Mouse (Mus musculus) lung, postnatal 0 days (tissue): ENCODE measurements around the gene S100a14. TPM values are rescaled to one million over a fixed set of nuclear protein-coding genes. Genes with fewer than 3 reads are reported as not detected.

ENCODE experiments used
- ATAC-seq: fragments of 200-750 bp; cut with Nextera tagmentation; 2 replicates; pipeline ENCODE4 v1.8.0; 2017; ENCODE audit warnings: moderate library complexity
- DNase-seq: peaks from one replicate; pipeline ENCODE4 v3.0.0-alpha.2; 2016; ENCODE audit warnings: low spot score
- H3K27ac ChIP-seq: fragments of 300-500 bp; sonication (generic); 2 replicates; pipeline ENCODE4 v1.5.1; 2014; ENCODE audit warnings: antibody characterized with exemption, mild to moderate bottlenecking, low read length, mixed read lengths
- H3K27me3 ChIP-seq: fragments of 300-500 bp; sonication (generic); replicated peaks from 2 replicates; pipeline ENCODE4 v1.6.1; 2014; ENCODE audit warnings: low read length, mixed read lengths; ENCODE audit not compliant: insufficient read depth
- H3K36me3 ChIP-seq: fragments of 300-500 bp; sonication (generic); 2 replicates; pipeline ENCODE4 v1.6.1; 2014; ENCODE audit warnings: low read length, mixed read lengths; ENCODE audit not compliant: insufficient read depth
- H3K4me1 ChIP-seq: fragments of 300-500 bp; sonication (generic); 2 replicates; pipeline ENCODE4 v1.6.1; 2014; ENCODE audit warnings: antibody characterized with exemption, low read depth, low read length, mixed read lengths; ENCODE audit not compliant: insufficient read depth
- H3K4me2 ChIP-seq: fragments of 300-500 bp; sonication (generic); replicated peaks from 2 replicates; pipeline ENCODE4 v1.6.1; 2014; ENCODE audit warnings: low read depth, mild to moderate bottlenecking, low read length, moderate library complexity, mixed read lengths
- H3K4me3 ChIP-seq: fragments of 300-500 bp; sonication (generic); 2 replicates; pipeline ENCODE4 v1.5.1; 2014; ENCODE audit warnings: low read depth, low read length
- H3K9ac ChIP-seq: fragments of 300-500 bp; sonication (generic); replicated peaks from 2 replicates; pipeline ENCODE4 v1.6.1; 2014; ENCODE audit warnings: low read depth, mild to moderate bottlenecking
- H3K9me3 ChIP-seq: fragments of 300-500 bp; sonication (generic); 2 replicates; pipeline ENCODE4 v1.6.1; 2016; ENCODE audit warnings: low read length, mixed read lengths
- CTCF ChIP-seq: IDR thresholded peaks from 2 replicates; pipeline ENCODE4 v1.5.1; 2016; ENCODE audit warnings: antibody characterized with exemption, mild to moderate bottlenecking
- EP300 ChIP-seq: IDR thresholded peaks from 2 replicates; pipeline ENCODE4 v1.6.1; 2016; ENCODE audit warnings: antibody characterized with exemption, mild to moderate bottlenecking, control low read depth
- WGBS: fragments of 180-500 bp; shearing (Covaris S2); extraction: QIAGEN DNeasy Blood & Tissue Kit; methylation state at CpG from one replicate; pipeline ENCODE4 v1.1.7; 2014; 5-methylcytosine and 5-hydroxymethylcytosine counted together
- polyA plus RNA-seq: library from polyadenylated mRNA; unstranded; fragments of >200 nt; fragmentation: Nextera tagmentation; extraction: Ambion mirVana; gene quantifications from 2 replicates; pipeline ENCODE4 v1.2.1, GENCODE M21; 2015

The S100a14 gene
- polyA plus RNA-seq, 1 experiment from 2014 or later = 77.5 TPM

DNA sequence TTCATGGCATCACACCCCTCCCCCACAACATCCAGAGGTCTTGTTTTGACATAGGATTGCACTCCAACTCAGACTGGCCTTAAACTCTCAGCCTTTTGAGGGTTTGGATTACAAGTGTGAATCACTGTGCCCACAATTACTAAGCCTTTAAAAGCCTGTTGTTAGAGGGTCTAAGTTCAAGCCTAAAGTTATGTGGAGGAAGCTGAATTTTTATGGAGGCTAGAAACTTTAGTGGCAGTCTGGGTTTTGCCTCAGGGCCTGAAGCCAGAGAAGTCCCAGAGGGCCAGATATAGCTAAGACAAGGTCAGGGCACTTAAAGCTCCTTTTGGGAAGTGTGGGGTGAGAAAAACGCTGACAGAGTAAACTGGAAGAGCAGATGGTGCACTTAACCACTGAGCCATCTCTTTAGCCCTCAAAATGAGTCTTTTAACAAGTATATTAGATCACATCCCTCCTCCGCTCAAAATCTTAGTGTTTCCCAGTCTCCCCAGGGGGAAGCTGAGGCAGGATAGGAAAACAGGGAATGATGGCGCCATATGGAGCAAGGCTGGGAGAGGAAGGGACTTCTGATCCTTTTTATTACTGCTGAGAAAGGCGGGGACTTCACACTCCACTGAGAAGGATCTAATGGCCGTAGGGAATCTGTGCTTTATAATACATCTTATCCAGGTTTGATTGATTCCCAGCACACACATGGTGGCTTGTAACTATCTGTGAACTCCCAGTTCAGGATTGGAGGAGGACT is 23.2 kb downstream of the S100a14 start:
- H3K9me3 ChIP-seq = no peaks in the 10 kb centered on the region
- H3K4me3 ChIP-seq = no peak overlapping the region
- H3K27ac ChIP-seq = no peak overlapping the region
- DNase-seq = no peak
- no peaks in the 10 kb centered on the region for H3K36me3 ChIP-seq
- no peak for ATAC-seq
- H3K27me3 ChIP-seq = no peaks in the 10 kb centered on the region
- no peak overlapping the region for H3K4me2 ChIP-seq
- no peak overlapping the region for H3K9ac ChIP-seq
- 56% methylated on average over 5 of the region's 5 CpGs for WGBS
- H3K4me1 ChIP-seq = no peaks in the 10 kb centered on the region
- TF ChIP-seq CTCF = no peak
- no peak for TF ChIP-seq EP300

DNA sequence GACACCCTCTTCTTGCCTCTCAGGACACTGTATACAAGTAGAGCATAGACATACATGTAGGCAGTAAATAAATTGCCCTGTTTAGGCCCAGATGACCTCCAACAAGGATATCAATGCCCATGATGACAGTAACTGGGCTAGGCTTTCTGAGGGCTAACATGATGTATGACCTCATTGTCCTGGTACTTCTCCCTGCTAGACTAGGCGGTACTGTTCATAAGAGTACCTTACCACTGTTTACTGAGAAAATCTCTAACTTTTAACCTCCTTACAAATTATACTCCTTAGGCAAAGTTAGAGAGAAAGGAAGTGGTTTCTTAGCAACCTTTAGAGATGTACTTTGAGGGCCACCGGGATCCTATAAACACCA is 23.8 kb downstream of the S100a14 start:
- H3K27ac ChIP-seq = no peak overlapping the region
- no peaks in the 10 kb centered on the region for H3K4me1 ChIP-seq
- H3K27me3 ChIP-seq = no peaks in the 10 kb centered on the region
- ATAC-seq = no peak
- H3K4me3 ChIP-seq = no peak overlapping the region
- H3K36me3 ChIP-seq = no peaks in the 10 kb centered on the region
- no peak overlapping the region for H3K4me2 ChIP-seq
- no peak for TF ChIP-seq EP300
- TF ChIP-seq CTCF = no peak
- H3K9me3 ChIP-seq = no peaks in the 10 kb centered on the region
- H3K9ac ChIP-seq = no peak overlapping the region
- WGBS = 66% methylated on average over 2 of the region's 2 CpGs
- no peak for DNase-seq

DNA sequence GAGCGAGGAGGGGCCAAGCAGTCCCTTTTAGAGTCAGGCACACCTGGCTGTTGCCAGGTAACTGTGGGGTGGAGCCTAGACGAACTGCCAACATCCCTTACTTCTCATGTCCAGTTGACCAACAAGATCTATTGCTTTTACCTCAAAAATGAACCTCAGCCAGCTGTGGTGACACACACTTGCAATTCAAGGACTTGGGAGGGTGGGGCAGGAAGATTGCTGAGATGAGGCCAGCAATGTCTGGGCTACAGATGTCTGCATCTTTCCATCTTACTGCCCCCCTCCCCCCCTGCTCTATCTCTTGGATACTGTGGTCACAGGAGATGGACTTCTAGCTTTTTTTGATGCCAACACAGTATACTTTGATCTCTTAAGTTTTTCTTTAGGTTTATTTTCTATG is 25.6 kb downstream of the S100a14 start:
- no peak overlapping the region for H3K9ac ChIP-seq
- no peak for DNase-seq
- no peaks in the 10 kb centered on the region for H3K27me3 ChIP-seq
- H3K9me3 ChIP-seq = no peaks in the 10 kb centered on the region
- no peak overlapping the region for H3K4me2 ChIP-seq
- TF ChIP-seq EP300 (no peak), CTCF (no peak)
- ATAC-seq = no peak
- 60% methylated on average over 2 of the region's 2 CpGs for WGBS
- no peak overlapping the region for H3K27ac ChIP-seq
- no peak overlapping the region for H3K4me3 ChIP-seq
- no peaks in the 10 kb centered on the region for H3K36me3 ChIP-seq
- no peaks in the 10 kb centered on the region for H3K4me1 ChIP-seq

DNA sequence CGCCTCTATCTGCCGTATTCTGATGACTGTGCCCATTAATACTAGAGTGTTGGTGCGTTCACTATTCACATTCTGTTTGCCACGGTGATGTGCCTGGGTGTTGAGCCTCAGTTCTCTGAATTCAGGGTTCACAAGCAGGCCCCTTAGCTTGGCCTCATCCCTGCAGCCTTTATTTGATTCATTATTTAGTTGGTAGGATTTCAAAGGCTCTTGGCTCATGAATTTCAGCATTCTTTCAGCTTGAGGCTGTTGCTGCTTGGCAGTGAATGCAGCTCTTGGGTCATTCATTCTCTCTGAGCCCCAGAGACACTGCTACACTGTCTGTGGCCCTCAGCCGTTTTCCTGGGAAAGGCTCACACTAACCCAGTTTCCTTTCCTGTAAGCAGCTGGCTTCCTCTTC is 29.3 kb downstream of the S100a14 start:
- no peak for TF ChIP-seq CTCF
- no peak for TF ChIP-seq EP300
- Histone ChIP-seq H3K27me3 (no peaks in the 10 kb centered on the region), H3K4me1 (no peaks in the 10 kb centered on the region), H3K9ac (no peak overlapping the region), H3K4me3 (no peak overlapping the region), H3K36me3 (no peaks in the 10 kb centered on the region), H3K9me3 (no peaks in the 10 kb centered on the region), H3K27ac (no peak overlapping the region), H3K4me2 (no peak overlapping the region)
- no peak for DNase-seq
- ATAC-seq = no peak
- 63% methylated on average over 5 of the region's 5 CpGs for WGBS

DNA sequence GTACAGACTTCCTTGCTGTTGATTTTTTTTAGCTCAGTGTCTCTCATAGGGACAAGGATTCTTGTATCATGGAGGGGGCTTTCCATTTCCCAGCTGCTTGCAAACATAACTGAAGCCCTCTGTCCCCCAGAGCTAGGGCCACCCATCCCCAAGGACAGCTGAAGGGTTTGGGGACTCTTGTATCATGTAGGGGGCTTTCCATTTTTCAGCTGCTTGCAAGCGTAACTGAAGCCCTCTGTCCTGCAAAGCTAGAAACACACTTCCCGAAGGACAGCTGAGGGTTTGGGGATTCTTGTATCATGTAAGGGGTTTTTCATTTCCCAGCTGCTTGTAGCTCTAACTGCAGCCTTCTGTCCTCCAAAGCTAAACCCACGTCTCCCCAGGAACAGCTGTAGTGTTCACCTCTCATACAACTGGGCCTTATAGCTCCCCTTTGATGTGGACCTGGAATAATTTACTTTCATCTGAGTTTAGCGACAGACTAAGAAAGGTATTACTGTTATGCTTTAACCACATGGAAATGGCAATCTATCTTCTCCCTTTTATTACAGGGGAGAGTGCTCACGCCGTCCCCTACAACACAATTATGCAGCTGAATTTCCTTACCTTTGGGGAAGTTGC is 33.5 kb downstream of the S100a14 start, which contains the start of gene S100a3:
Gene S100a3 (plus strand): TSS at position 571 of the 621 bp plus-strand sequence.
- Histone ChIP-seq H3K36me3 (no peaks in the 10 kb centered on the region), H3K9ac (no peak within 1 kb of the TSS), H3K4me3 (no peak within 1 kb of the TSS), H3K4me2 (no peak within 1 kb of the TSS), H3K27me3 (no peaks in the 10 kb centered on the region), H3K27ac (no peak within 1 kb of the TSS), H3K9me3 (no peaks in the 10 kb centered on the region), H3K4me1 (no peaks in the 10 kb centered on the region)
- WGBS = 83% methylated on average over 6 of the region's 6 CpGs
- TF ChIP-seq CTCF = no peak
- DNase-seq (no peak), ATAC-seq (no peak)

DNA sequence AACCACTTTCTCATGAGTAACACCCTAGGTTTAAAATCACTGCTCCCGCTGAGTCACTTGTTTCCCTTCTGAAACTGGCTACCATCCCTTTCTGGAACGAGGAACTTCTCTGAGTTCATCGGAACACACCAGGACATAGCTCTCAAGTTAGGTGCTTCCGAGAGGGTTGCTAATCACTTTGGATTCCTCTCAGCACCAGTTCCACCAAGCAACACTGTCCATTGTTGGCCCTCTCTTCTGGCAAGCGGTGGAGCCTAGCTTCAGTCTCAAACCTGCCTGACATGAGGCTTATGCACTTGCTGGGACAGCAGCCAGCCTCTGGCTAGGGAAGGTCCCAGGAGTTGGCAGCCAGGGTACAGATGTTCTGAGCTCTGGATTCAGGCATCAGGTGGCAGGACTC is 48.0 kb downstream of the S100a14 start:
- Histone ChIP-seq H3K9ac (no peak overlapping the region), H3K4me3 (no peak overlapping the region), H3K9me3 (no peaks in the 10 kb centered on the region), H3K27me3 (no peaks in the 10 kb centered on the region), H3K27ac (no peak overlapping the region), H3K36me3 (no peaks in the 10 kb centered on the region), H3K4me1 (no peaks in the 10 kb centered on the region), H3K4me2 (no peak overlapping the region)
- no peak for TF ChIP-seq EP300
- TF ChIP-seq CTCF = no peak
- ATAC-seq = no peak
- 74% methylated on average over 5 of the region's 5 CpGs for WGBS
- DNase-seq = no peak
